Mouse (Mus musculus) ovary, adult 18-20 months (tissue): ENCODE data around the gene Trp53rka.

ENCODE experiments used
- DNase-seq: peaks from one replicate; pipeline ENCODE4 v3.0.0; 2022; ENCODE audit warnings: low spot score, mixed read lengths

The Trp53rka gene

DNA sequence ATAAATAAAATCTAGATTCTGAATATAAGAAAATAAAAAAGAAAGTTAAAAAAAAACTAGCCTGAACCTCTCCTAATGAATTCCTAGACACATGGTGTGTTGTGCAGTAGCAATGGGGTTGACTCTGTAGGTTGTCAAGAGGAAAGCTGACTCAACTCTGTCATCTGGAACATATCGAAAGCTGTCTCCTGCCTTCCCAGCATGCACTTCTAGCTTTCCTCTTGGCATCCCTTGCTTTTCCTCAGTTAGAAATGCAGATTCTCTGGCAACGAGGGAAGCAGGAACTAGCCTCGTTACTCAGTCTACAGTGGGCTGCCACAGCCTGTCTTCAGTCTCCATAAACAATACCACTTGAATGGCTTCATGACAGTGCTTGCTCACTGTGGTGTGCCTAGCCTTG, 7.3 kb downstream of the Trp53rka start:
- DNase-seq: no peak

- no peak for DNase-seq
Observed at GRCm38 (mm10) chr2:165484152-165484551, 9.0 kb downstream of the Trp53rka start.

- DNase-seq: no peak
Observed at GRCm38 (mm10) chr2:165482003-165482402, 11.1 kb downstream of the Trp53rka start.

- DNase-seq: no peak
Observed at GRCm38 (mm10) chr2:165475850-165476249, 17.3 kb downstream of the Trp53rka start.

- no peak for DNase-seq
Observed at GRCm38 (mm10) chr2:165475412-165475811, 17.7 kb downstream of the Trp53rka start.

- no peak for DNase-seq
Observed at GRCm38 (mm10) chr2:165473003-165473402, 20.1 kb downstream of the Trp53rka start, which contains the start of gene Slc13a3. Gene Slc13a3 (minus strand): TSS chr2:165473230.

GRCm38 (mm10) chr2:165471943-165472342, 21.2 kb downstream of the Trp53rka start:
- no peak for DNase-seq

- no peak for DNase-seq
Observed at GRCm38 (mm10) chr2:165470167-165470566, 23.0 kb downstream of the Trp53rka start.

DNA sequence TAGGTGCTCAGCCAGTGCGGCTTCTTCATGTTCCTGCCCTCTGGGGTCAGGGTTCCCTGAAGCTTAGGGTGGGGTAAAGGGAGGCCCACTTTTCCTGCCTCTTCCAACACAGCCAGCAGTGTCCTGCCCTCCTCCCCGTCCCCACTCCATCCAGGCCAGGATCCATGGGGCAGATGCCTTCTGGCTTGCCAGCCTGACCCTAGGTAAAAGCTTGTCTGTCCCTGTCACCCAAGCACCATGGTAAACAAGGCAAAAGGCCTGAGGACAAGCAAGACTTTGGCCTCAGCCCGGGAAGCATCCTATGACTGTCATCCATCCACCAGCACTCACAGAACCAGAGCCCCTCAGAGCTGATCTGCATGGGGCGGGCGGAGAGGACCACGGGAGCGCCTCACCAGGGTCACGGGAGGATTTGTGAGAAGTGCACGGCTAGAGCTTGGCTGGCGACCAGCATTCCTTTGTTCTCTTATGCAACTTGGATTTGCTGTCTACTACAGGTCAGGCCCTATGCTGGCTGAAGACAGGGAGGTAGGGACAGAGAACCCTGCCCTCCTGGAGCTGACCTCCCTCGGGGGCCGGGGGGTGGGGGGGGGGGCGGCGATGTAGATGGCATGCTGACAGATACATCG, 25.2 kb downstream of the Trp53rka start:
- no peak for DNase-seq

- DNase-seq: no peak
Observed at GRCm38 (mm10) chr2:165459663-165460062, 33.5 kb downstream of the Trp53rka start.

- no peak for DNase-seq
Observed at GRCm38 (mm10) chr2:165458189-165458588, 34.9 kb downstream of the Trp53rka start.

DNA sequence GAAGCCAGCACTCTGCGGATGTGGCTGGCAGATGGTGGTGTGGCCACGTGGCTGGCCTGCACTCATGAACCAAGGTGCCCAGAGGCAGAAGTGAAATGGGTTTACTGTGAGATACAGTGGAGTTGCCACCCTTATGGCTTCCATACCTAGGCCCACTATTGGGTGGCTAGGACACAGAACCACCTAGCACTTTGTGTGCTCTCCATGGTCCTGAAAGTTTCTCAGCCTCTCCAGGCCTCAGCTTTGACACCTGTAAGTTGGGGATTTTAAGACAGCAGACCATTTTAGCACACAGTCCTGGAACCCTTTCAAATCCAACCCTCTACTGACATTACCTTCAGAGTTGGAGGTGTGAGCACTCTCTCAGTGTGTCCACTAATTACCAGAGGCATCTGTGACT, 36.4 kb downstream of the Trp53rka start:
- no peak for DNase-seq

DNA sequence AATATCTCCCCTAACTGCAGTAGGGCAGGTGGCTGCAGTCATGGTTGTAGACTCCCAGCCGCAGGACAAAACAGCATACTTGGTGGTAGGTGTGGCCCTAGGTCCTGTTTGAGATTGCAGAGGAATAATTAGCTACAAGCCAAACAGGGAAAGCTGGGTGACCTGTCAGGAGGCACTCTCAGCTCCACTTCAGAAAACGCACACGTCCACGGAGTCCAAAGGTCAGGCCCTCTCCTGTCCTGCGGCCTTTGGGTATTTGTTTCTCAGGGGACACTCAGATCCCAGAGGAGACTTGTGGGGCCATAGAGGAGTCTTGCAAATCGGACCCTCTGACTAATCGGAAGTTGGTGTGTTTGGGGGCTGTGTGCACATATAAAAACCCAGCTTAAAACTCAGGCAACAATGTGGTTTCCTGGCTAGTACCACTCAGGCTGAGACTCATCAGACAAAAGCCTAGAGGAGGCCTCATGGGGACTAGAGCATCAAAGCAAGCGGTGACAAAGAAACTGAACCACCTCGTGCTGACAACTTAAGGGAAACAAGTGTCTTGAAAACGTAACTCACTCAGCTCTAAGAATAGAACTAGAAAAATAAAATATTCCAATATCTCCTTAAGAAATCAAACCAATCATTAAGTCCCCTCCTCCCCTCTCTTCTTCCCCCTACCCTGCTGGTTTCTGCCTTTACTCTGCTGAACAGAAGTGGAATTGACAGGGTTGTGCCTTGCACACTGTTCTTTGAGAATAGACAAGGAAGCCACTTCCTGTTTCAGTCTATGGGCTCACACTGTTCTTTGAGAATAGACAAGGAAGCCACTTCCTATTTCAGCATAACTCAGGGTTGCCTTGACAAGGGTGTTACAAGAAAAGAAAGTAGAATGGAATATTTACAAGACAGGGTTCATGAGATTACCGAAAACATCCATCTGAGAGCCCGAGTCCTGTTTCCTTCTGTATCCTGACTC, 40.1 kb downstream of the Trp53rka start:
- DNase-seq: no peak

DNA sequence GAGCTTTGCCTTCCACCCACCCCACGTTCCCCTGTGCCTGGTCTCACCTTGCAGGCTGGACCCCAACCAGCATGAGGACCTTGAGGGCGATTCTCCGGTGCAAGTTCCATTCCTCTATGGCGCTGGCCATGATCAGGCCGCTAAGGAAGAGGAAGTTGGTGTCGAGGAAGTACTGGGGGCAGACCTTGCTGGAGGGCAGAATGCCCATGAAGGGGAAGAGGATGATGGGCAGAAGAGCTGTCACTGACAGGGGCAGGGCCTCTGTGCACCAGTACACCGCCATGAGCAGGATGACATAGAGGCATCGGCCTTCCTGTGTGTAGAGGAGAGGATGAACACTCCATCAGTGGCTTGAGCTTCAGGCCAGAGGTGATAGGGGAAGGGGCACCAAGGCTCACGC, 44.6 kb downstream of the Trp53rka start:
- DNase-seq: no peak

DNA sequence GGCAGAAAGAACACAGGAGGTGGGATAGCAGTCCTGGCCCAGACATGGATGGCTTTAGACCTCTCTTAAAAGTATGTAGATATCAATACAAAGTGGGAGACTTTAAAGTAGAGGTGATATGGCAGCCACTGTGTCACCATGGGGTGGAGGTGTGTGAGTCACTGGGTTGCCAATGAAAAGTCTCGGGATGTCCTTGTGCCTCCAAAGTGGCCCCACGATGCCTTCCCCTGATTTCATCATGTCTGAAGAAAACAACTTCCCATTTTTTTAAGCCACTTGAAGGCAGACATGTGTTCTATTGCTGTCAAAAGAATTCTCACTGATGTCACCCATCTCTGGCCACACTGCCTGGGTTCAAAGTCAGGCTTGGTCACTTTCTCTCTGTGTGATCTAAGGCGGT, 48.3 kb downstream of the Trp53rka start:
- DNase-seq: no peak

DNA sequence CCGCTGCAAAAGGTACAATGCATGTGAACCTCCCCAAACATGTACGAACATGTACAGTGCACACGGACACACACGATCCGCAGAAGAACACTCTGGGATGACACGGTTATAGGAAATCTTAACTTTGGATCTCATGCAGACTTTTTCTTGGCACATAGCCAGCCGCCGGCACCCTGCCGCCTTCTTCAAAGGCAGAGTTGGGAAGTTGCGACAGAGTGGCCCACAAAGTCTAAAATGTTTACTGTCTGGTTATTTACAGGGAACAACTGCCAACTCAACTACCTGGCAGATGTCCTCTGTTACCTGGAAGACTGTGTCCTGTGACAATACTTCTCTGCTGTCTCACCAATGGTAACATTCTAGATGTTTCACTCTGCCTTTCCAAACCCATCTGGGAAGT, 50.1 kb downstream of the Trp53rka start:
- no peak for DNase-seq

- no peak for DNase-seq
Observed at GRCm38 (mm10) chr2:165441613-165442012, 51.5 kb downstream of the Trp53rka start.
